Mouse (Mus musculus): ENCODE measurements around the gene Hoxc12.
A peak's percentile ranks its signal among the peaks of the same experiment; 100 is the strongest.

The Hoxc12 gene

GRCm38 (mm10) chr15:102937036-102937666 is 594 bp downstream of the Hoxc12 start:
- DNase-seq (ENCODE audit: low read depth, low spot score) = no peak

DNA sequence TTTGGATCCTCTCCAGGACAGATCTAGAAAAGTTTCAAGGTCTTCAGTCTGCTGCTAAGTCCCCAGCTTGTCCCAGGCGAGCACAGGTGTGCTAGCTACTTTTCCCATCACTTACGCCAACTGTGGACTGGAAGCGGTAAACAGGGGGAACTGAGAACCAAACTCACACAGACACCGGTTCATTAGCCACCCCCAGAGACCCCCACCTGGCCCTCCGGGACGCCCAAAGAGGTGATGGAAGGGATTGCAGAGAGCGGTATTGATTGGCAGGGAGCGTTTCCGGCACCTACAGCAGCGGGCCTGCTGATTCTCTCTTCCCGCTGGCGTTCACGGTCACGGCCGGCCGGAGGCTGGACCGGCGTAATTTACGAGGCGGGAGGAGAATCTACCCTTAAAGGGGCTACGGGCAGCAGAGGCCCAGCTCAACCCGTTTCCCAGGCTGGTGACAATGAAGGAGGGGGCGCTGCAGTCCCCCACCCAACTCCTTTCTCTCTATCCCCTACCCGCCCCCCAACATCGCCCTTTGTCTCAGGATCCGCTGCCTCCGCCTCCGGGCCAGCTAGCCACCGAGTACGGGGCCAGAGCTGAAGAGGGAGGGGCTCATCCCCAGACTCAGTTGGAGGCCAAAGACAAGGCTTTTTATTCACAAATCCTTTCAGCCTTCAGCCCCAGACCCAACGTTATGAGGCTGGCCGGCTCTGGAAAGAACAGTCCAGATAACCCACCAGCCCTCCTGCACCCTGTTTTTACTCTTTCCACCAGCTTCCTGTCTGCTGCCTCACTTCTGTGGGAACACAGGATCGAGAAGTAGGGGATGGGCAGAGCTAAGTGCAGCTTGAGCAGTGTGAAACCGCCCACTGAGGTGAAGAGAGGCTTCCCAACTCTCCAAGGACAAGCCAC is 2.9 kb downstream of the Hoxc12 start:
- no peak for DNase-seq (ENCODE audit: low read depth, low spot score)

DNA sequence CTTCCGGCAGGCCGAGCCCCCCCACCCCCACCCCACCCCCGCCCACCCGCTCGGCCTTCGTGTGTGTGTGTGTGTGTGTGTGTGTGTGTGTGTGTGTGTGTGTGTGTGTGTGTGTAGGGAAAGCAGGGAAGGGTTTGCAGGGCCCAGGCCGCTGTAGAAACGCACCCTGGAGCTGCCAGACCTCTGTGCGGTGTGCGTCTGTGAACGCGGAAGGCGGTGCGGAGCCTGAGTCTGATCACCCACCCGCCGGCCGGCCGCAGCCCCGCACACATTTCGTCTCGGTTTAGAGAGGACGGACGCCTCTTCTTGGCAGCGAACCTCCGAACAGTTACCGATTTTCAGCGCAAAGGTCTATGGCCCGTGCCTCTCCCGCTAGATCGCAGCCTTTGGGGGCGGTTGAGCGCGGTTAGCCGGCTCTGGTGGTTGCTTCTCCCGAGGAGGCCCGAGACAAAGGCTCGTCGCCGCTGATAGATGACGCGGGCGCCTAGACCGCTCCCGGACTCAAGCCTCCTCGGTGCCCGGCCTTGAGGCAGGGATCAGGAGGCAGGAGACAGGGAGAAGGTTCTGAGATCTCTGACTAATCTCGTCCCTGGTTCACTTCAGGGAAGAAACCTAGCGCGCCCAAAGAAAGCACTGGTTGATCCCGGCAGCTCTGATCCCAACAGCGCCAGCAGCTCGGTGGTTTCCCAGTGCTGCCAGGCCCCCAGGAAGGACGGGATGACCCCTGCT is 6.3 kb downstream of the Hoxc12 start:
- peak; percentile 66 for DNase-seq (ENCODE audit: low read depth, low spot score)

DNA sequence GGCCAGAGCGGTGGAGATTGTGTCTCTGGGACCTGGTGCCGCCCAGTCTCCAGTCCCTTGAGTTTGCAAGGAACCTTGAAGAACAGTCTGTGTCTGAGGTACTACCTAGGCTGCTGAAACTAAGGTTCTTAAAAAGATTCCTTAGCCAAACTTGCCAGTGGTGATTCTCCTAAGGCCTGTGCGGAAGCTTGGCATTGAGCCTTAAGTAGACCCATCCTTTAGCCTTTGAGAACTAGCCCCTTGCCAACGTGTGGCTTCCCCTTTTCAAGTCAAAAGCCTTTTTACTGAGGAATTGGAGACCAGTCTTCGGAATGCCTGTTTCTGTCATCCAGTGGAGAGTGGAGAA is 6.9 kb downstream of the Hoxc12 start:
- no peak for DNase-seq (ENCODE audit: low read depth, low spot score)

GRCm38 (mm10) chr15:102945185-102946077 is 8.9 kb downstream of the Hoxc12 start:
- no peak for DNase-seq (ENCODE audit: low read depth, low spot score)

- DNase-seq (ENCODE audit: low read depth, low spot score) = peak; percentile 60
Measured at GRCm38 (mm10) chr15:102947276-102947675, 10.7 kb downstream of the Hoxc12 start.

GRCm38 (mm10) chr15:102948842-102949241 is 12.3 kb downstream of the Hoxc12 start:
- DNase-seq (ENCODE audit: low read depth, low spot score) = no peak

DNA sequence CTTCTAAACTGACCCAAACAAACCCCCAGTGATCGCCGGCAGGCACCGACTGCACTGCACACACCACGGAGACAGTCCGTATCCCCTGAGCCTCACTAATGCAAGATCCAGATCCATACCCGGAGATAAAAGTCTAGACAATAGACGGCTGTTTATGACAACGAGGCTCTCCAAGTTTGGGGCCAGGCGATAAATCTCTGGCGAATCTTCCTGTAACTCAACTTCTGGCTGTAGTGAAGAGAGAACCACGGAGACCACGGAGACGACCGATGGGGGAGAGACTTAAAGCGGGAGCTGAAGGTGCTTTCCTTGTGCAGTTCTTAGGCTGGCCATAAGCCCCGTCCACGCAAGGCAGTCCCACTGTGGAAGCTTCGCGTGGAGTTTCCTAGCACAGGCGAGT is 13.1 kb downstream of the Hoxc12 start:
- no peak for DNase-seq (ENCODE audit: low read depth, low spot score)

- DNase-seq (ENCODE audit: low read depth, low spot score) = no peak
Measured at GRCm38 (mm10) chr15:102950877-102951276, 14.3 kb downstream of the Hoxc12 start.

- no peak for DNase-seq (ENCODE audit: low read depth, low spot score)
Measured at GRCm38 (mm10) chr15:102953561-102953960, 17.0 kb downstream of the Hoxc12 start.

DNA sequence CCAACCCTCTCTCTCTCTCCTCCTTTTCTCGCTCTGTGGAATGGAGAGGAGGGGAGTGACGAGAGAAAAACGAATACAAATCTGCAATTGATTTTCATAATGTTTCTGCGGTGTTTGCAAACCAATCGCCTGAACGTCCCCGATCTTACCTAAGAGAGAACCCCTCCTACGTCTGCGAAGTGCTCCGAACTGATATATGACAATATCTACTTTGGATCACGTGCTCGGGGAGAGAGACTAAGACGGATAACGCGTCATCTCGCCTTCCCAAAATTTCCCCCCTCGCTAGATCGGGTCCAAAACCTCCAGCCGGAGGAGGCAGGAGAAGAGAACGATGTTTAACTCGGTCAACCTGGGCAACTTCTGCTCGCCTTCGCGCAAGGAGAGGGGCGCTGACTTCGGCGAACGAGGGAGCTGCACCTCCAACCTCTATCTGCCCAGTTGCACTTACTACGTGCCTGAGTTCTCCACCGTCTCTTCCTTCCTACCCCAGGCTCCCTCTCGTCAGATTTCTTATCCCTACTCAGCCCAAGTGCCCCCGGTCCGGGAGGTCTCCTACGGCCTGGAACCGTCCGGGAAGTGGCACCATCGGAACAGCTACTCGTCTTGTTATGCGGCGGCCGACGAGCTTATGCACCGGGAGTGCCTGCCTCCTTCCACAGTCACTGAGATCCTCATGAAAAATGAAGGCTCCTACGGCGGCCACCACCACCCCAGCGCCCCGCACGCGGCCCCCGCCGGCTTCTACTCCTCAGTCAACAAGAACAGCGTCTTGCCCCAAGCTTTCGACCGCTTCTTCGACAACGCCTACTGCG is 17.8 kb downstream of the Hoxc12 start, which contains the start of gene Hoxc11:
Gene Hoxc11, plus strand, starts transcription at position 236 of the 815 bp plus-strand sequence.
- no peak for DNase-seq (ENCODE audit: low read depth, low spot score)

DNA sequence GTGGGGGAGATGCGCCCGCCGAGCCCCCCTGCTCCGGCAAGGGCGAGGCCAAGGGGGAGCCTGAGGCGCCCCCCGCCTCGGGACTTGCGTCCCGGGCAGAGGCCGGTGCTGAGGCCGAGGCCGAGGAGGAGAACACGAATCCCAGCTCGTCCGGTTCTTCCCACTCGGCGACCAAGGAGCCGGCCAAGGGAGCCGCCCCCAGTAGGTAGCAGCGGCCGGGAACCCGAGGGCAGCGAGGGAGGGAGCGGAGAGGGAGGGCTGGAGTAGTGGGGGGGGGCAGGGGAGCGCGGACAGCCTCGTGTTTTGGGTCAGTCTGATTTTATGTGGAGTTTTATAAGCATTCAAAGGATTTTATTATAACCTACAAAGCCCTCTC is 18.4 kb downstream of the Hoxc12 start:
- no peak for DNase-seq (ENCODE audit: low read depth, low spot score)

DNA sequence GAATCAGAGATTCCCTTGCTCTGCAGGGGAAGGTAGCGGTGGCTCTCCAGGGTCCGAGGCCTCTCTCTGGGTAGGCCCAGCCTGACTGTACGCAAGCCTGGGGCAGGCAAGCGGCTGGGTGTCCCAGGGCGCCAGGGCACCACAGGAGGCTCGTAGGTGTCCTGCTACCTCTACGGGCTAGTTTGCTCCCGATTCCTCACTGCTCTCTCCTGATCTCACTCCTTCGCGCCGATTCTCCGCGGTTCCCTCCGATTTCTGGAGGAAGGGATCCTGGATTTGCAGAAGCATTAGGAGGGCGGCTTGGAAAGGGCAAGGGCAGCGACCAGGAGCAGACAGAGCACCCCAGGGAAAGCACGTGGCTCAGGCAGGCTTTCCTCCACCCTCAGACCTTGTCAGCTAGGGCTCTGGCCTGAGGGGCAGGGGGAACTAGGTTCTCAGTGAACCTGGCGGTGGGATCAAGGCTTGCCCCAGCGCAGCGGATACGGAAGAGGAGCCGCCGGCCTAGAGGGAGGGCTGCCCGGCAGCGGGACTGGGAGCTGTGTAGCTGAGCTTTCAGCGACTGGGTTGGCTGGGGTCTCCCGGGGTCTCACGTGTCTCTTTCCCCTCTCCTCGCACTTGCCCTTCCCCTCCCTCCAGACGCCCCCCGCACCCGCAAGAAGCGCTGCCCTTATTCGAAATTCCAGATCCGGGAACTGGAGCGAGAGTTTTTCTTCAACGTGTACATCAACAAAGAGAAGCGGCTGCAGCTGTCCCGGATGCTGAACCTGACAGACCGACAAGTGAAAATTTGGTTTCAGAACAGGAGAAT is 19.5 kb downstream of the Hoxc12 start:
- no peak for DNase-seq (ENCODE audit: low read depth, low spot score)

DNA sequence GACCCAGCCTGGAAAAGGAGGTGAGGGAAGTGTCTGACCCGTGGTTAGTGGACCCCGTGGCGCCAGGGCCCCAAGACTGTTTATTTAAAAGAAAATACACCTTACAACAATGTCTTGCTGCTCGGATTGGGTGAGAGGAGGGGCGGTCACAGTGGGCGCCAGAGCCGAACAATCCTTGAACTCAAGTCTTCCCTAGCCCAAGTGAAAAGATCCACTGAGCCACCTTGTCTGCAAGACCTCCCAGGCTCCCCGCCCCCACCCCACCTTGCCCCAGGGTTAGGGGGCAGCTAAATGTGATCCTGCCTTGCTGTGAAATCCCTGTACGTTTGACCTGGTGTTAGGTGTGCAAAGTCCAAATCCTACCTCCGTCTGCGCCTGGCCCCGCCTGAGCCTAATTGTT is 20.3 kb downstream of the Hoxc12 start:
- DNase-seq (ENCODE audit: low read depth, low spot score) = no peak

GRCm38 (mm10) chr15:102959663-102960191 is 23.2 kb downstream of the Hoxc12 start:
- DNase-seq (ENCODE audit: low read depth, low spot score) = no peak

GRCm38 (mm10) chr15:102961728-102962127 is 25.2 kb downstream of the Hoxc12 start:
- no peak for DNase-seq (ENCODE audit: low read depth, low spot score)

GRCm38 (mm10) chr15:102962492-102962891 is 25.9 kb downstream of the Hoxc12 start:
- DNase-seq (ENCODE audit: low read depth, low spot score) = no peak

DNA sequence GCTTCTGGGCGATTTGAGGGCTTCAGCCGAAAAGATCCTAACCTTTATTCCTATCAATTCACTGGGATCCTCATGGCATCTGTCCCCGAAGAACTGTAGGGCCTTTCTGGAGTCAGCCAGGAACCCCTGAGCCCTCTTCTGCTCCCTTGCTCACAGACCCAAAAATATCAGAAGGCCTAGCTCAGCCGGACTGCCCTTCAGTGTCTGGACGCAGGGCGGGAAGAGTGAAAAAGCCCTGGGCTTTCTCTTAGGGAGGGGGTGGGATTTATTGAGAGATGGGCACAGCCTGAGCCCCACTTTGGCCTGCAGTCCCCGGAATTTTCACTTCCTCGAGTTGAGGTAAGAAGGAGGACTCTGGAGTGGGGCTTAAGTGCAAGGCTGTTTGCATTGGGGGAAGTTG is 26.7 kb downstream of the Hoxc12 start:
- DNase-seq (ENCODE audit: low read depth, low spot score) = no peak
